Mouse (Mus musculus): ENCODE results near the gene Rtn4rl2.
"Not testable (repeated sequence)": the region's sequence is repeated elsewhere in the genome, so short reads cannot be mapped to it uniquely, and the experiment has no call there.

The Rtn4rl2 gene

DNA sequence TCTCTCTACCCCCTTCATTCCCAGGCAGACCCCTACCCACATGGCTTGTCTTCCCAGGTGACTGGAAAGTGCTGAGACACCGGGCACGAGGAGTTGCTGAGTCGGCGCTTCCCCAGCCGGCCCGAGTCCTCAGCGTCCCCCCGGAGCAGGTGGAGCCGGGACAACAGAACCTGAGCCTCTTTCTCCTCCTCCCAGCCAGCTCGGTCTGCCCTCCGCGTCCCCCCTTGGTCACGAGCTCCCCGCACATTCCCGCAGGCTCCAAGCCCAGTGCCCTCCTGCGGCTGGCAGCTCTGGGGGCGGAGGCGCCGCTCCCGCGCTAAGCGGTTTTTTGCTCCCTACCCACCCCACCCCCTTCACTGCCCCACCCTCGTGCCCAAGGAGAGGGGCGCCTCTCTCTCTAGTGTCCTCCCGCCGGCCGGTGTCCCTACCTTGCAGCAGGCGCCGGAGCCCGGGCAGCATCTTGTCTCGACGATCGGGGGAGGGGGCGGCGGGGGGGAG is at the start of gene Rtn4rl2:
Gene Rtn4rl2, minus strand, starts transcription at position 477 of the 498 bp plus-strand sequence.
- DNase-seq (ENCODE audit: low read depth, low spot score), result no peak

DNA sequence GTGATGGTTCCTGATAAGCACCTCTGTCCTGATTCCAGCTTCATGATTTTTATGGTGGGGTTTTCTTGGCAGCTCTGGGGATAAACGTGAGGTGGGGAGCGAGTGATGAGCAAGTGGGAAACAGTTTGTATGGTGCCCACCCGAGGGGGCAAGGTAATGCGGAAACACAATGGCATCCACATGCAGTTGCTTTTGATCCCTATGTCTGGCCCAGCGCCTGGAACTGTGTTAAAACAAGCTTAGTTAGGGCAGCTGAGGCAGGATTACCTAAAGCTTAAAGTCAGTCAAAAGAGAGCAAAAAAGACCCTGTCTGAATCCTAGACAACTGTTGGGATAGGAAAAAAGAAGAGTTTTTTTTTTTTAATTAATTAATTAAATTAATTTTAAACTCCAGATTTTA is 48.6 kb upstream of the Rtn4rl2 start:
- no peak for DNase-seq (ENCODE audit: low read depth, low spot score)

DNA sequence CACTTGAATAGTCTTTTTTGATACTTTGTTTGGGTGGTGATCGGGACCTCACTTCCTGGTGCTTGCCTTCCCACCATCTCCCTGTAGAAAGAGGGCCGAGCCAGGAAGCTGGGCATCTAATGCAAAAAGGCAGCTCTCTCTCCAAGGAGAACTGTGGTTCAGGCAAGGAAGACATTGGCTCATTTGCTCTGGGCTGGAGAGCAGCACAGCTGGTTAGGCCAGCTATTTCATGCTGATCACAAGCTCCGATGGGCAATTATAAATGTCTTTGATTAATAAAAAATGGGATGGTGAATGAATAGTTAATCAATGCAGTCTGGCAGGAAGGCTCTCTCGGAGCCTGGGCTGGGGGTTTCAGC is 48.1 kb upstream of the Rtn4rl2 start:
- DNase-seq (ENCODE audit: low read depth, low spot score), result no peak

DNA sequence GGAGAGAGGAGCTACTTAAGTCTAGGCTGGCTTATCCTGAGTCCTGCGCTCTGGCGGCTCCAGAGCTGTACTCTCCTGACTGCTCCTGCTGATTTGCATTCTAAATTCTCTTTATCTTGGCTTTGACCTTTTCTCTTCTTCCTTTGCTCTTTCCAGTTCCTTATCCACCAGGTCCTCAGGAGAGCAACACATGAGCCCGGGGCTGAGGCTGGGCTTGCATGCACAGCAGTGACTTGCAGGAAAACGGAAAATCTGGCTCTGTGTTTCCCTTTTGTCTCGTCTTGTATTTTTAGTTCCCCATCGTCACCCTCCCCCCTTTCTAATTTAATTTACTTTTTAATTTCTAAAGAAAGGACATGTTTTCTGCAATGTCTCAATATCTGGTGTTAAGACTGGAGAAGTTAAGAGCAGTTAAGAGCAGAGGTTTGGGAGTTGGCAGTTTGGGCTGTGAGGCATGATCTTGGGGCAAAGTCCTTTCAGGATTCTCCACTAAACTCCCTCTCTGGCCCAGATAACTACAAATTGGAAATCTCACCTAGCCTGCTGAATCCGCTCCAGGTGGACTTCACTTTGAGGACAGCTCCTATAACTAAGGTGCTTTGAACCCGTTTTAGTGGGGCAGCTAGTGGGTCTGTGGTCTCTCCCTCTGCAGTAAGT is 47.6 kb upstream of the Rtn4rl2 start:
- DNase-seq (ENCODE audit: low read depth, low spot score), result no peak

DNA sequence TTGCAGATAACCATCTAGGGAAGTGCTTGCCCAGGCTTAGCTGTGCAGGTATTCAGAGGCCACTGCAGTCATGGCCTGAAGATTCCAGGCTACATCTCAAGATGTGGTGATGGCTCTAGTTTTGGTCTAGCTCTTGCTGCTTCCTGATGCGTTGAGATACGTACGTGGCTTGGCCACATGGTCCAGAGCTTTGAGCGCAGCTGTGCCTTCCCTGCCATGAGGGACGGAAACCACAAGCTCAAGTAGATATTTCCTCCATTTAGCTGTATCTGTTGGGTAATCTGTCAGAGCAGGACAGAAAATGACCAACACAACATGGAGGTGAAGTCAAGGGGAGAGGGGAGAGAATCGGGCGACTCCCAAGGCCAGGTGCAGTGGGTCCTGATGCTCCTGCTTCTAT is 43.7 kb upstream of the Rtn4rl2 start:
- DNase-seq (ENCODE audit: low read depth, low spot score), result no peak

GRCm38 (mm10) chr2:84919601-84920108 is 33.1 kb upstream of the Rtn4rl2 start:
- no peak for DNase-seq (ENCODE audit: low read depth, low spot score)

DNA sequence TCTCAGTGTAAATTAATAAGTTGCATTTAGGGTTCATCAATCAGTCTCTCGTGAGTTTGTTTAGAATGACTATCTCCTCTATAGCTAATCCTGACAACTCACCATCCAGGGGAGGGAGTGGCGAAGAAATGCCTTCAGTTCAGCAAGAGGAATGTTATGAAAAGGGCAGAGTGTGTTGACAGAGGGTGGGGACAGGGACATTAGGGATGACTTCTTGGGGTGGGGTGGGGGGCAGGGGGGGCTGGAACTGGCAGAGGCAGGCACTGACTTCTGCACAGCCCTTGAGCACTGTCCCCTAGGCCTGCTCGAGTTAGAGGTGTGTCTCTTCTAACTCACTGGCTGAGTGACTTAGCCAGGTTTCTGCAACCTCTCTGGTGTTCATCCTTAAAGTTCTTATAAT is 31.7 kb upstream of the Rtn4rl2 start:
- DNase-seq (ENCODE audit: low read depth, low spot score), result no peak

- DNase-seq (ENCODE audit: low read depth, low spot score), result no peak
Observed at GRCm38 (mm10) chr2:84916548-84917320, 30.2 kb upstream of the Rtn4rl2 start.

DNA sequence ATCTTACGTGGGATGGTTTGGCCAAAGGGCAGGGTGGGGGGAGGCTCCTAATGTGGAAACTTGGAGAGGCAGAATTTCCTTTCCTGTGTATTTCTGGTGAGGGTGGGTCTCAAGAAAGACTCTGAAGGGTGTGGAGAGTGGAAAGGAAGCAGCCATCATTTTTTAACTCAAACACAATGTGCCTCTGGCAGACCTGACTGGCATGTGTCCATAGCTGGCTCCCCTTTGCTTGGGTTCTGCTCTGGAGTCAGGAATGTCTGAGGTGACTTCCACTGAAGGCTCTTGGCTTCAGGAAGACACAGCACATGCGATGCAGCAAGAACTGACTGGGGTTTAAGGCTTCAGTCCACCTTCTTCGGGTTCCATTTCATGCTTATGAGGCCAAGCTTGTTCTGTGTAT is 28.8 kb upstream of the Rtn4rl2 start:
- no peak for DNase-seq (ENCODE audit: low read depth, low spot score)

DNA sequence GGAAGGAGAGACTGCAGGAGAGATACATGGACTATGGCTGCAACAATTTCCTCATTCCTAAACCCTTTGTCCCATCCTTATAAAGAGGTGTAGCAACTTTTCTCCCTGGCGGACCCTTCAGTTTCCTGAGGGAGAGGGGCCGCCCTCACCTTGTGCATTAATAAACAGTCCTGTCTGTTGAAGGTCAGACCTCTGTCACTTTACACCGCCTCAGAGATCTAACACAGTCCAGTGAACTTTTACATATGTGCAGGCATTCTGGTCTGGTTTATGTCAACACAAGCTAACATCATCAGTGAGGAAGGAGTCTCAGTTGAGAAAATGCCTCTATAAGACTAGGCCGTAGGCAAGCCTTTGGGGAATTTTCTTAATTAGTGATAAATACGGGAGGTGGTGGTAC is 27.4 kb upstream of the Rtn4rl2 start:
- no peak for DNase-seq (ENCODE audit: low read depth, low spot score)

DNA sequence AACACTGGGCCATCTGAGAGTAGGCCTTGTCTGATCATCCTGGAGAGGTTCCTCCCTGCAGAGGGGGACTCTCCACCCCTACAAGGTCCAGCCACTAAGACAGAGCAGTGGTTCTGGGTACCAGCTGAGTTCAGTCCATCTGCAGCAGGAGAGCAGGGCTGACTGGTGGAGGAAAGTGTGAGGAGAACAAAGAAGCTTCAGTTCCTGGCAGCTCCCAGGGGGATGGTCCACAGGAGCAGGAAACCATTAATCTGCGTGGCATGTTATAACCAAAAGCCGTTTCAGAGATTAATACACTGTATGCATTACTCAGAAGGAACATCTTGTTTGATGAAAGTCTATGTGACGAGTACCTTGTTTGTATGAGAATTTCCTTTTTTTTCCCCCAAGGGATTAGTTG is 26.2 kb upstream of the Rtn4rl2 start:
- DNase-seq (ENCODE audit: low read depth, low spot score), result no peak

- DNase-seq (ENCODE audit: low read depth, low spot score), result not testable (repeated sequence)
Observed at GRCm38 (mm10) chr2:84896686-84897085, 10.2 kb upstream of the Rtn4rl2 start.

DNA sequence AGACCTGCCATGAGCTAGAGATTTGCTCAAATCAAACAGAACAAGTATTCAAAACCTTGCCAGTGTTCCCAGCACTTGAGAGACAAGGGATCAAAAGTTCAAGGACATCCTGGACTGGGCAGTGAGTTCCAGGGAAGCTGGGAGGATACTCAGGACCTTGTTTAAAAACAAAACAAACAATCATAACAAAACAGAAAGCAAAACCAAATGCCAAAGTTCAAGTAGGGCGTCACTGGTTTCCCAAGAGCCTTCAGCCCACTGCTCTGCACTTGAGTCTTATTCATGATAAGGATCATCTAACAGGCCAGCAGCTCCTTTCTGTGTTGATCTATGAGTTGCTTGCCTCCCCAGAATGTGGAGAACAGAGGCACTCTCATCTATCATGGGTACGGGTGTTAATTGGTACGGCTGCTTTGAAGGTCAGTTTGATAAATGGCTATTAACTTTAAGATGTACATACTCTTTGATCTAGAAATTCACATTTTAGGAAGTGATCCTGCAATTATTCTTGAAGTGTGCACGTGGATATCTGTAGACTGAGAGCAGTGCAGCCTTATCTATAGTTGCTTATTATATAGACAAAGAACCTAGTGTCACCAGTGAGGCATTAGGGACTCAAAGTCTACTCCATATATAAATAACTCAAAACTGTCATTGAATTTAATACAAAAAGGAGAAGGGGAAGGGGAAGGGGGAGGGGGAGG is 9.1 kb upstream of the Rtn4rl2 start:
- DNase-seq (ENCODE audit: low read depth, low spot score), result no peak

- no peak for DNase-seq (ENCODE audit: low read depth, low spot score)
Observed at GRCm38 (mm10) chr2:84893359-84893758, 6.8 kb upstream of the Rtn4rl2 start.

DNA sequence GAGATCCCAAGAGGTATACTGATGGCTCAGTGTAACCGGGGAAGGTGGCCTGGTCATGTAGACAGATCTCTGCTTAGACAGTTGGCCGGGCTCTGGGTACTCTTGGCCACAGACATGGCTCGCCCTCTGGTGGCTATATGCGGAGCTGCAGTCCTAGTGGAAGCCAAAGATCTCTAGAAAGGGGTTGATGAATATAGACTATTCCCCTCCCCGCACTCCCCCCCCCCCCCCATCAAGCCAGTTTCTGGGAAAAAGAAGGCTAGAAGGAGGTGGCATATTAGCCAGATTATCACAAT is 3.5 kb upstream of the Rtn4rl2 start:
- no peak for DNase-seq (ENCODE audit: low read depth, low spot score)

DNA sequence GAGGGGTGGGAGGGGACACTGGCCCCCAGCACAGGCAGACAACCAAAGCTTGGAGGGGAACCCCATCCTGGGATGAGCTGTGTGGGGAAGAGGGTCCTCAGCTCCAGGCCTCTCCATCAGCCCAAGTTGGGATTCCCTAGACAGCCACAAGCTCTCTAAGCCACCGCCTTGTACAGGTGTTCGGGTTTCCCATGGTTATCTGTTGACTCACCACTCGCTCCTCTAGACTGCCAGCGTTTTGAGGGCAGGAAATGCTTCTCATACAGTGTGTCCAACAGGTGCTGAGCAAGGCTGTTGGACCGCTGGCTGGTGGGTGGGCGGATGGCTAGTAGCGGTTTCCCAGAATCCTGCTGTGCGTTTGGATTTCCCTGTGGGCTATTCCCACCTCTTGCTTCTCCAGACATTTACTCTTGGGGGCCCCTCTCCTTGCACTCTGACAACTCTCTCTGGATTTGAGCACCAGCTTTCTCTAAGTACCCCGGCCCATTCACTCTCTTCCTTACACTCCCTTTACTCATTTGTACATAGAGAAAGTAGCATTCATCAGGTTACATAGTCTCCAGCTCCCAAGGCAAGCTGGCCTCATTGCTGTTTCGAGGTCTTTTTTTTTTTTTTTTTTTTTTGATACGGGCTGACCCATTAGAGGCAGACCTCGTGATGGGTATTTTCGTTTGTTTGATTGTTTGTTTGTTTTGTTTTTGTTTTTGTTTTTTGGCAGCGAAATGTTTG is 3.0 kb upstream of the Rtn4rl2 start:
- no peak for DNase-seq (ENCODE audit: low read depth, low spot score)

DNA sequence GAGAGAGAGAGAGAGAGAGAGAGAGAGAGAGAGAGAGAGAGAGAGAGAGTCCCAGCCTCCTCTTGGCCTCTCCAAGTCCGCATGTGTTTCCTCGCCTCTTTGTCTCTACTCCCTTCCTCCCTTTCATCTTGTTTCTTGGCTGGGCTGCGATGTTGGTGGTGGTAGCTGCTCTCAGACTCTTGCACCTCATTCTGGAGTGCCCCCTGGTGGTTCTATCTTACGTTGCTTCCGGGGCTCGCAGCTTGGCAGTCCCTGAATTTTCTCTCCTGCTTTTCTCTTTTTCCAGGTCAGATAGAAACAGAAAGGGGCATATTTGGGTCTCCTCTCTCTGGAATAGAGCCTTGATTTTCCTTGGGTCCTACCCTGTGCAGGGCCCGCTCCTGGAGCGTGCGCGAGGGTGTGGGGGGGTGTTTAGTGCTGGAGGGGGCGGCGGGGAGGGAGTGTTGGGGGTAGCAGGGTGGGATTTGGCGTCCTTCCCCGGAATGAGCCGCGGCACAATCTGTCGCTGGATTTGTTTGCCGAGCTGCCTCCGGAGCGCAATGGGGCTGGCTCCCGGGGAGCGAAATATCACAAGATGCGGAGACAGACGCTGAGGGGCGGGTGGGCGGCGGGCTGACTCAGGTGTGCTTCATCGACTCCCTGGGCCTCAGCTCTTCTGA is 2.3 kb upstream of the Rtn4rl2 start:
- DNase-seq (ENCODE audit: low read depth, low spot score), result no peak

GRCm38 (mm10) chr2:84887411-84888271 is 1.1 kb upstream of the Rtn4rl2 start:
- DNase-seq (ENCODE audit: low read depth, low spot score), result no peak

DNA sequence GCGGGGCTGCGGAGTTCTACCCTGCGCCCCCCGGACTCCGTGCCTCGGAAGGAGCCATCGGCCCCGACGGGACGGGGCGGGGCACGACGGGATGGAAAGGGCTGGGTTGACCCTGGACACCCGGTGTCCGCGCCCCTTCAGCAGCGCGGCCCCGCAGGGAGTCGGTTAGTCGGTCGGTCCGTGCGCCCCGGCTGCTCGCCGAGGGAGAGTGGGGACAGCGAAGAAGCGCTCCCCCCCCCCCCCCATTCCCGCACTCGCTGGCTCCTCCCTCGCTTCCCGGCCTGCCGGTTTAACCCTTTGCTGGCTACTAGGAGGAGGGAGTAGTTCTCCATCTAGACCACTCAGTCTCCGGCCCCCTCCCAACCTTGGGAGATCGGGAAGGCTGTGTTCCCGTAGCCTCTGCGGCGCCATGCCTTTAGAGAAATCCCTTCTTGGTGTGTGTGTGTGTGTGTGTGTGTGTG is 341 bp upstream of the Rtn4rl2 start:
- no peak for DNase-seq (ENCODE audit: low read depth, low spot score)

All from retina, adult 2 months (tissue).